Mouse (Mus musculus): Measurements from ENCODE around the gene Gm21885. TPM values are rescaled to one million over a fixed set of nuclear protein-coding genes. Genes with fewer than 3 reads are reported as not detected.

The Gm21885 gene
- polyA plus RNA-seq, 1 experiment from 2014 or later = not detected

DNA sequence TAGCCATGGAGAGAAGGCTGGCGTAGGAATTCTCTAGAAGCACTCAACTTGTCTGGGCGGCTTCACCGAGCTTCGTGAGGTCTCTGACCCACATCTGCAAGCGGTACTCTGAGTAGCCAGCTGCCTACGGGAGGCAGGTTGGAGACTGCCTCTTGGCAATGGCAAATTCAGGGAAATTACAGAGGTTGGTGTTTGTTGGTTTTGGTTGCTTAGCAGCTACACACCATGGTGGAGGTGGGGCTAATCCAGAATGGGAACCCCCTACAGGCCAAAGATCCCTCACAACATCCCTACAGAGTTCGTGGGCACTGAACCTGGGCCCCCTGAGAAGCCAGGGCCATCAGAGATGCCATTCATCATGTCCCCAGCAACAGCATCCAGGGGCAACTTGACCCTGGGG lies 6.4 kb upstream of the Gm21885 start:
- Histone ChIP-seq H3K9ac (ENCODE audit: low read length) (no peak overlapping the region), H3K4me2 (ENCODE audit: low read depth, low read length) (no peak overlapping the region), H3K27ac (ENCODE audit: low read length) (no peak overlapping the region), H3K9me3 (replicated peaks; ENCODE audit: control insufficient read depth, low read length) (no peaks in the 10 kb centered on the region), H3K36me3 (ENCODE audit: control insufficient read depth, insufficient read depth) (no peaks in the 10 kb centered on the region), H3K27me3 (ENCODE audit: control insufficient read depth, insufficient read depth, low read length) (no peaks in the 10 kb centered on the region), H3K4me3 (ENCODE audit: low read length) (no peak overlapping the region), H3K4me1 (ENCODE audit: control insufficient read depth, insufficient read depth, low read length) (peaks cover 7% of the 10 kb centered on the region)
- 80% methylated on average over 7 of the region's 7 CpGs for WGBS
- no peak for ATAC-seq (replicated peaks; ENCODE audit: extremely low read depth, insufficient read depth, low FRiP score)

DNA sequence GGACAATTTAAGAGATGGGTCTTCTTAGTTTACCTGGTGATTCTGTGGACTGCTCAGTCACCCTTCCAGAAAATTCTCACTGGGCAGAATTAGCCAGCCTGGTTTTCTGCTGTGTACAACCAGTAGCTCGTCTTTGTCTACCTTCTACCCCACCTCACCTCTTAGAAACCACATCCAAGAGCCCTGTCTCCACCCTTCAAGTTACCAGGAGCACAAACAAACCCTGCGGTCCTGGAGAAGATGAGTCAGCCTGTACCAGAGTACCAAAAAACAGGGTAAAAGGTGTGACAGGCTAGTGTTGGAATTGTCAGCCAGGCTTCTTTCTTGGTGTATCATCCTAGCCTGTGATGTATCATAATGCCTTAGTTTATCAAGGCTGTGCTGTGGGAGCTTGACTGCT lies 6.0 kb upstream of the Gm21885 start:
- no peak for ATAC-seq (replicated peaks; ENCODE audit: extremely low read depth, insufficient read depth, low FRiP score)
- Histone ChIP-seq H3K4me3 (ENCODE audit: low read length) (no peak overlapping the region), H3K27me3 (ENCODE audit: control insufficient read depth, insufficient read depth, low read length) (no peaks in the 10 kb centered on the region), H3K9me3 (replicated peaks; ENCODE audit: control insufficient read depth, low read length) (no peaks in the 10 kb centered on the region), H3K4me1 (ENCODE audit: control insufficient read depth, insufficient read depth, low read length) (peaks cover 7% of the 10 kb centered on the region), H3K9ac (ENCODE audit: low read length) (no peak overlapping the region), H3K36me3 (ENCODE audit: control insufficient read depth, insufficient read depth) (no peaks in the 10 kb centered on the region), H3K27ac (ENCODE audit: low read length) (no peak overlapping the region), H3K4me2 (ENCODE audit: low read depth, low read length) (no peak overlapping the region)
- 79% methylated on average over 2 of the region's 2 CpGs for WGBS

DNA sequence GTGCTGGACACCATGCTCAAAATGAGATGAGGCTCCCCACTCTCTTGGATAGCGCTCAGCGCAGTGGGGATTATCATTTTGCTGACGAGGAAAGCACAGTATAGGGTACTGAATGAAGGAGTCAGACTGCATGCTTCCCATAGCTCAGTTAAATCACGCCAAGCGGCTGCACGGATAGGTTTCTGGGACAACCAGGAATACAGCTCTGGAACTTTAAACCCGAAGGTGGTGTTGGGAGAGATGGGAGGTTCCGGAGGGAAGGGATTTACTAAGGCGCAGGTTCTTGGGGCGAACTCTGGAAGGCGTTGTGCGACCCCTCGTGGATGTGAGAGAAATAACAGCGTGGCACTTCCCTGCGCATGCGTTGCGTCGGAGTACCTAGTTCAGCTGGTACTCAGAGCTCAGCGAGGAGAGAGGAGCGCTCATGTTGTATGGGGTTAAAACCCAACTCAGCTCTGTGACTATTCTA lies 4.8 kb upstream of the Gm21885 start:
- Histone ChIP-seq H3K27ac (ENCODE audit: low read length) (no peak overlapping the region), H3K9me3 (replicated peaks; ENCODE audit: control insufficient read depth, low read length) (no peaks in the 10 kb centered on the region), H3K36me3 (ENCODE audit: control insufficient read depth, insufficient read depth) (no peaks in the 10 kb centered on the region), H3K27me3 (ENCODE audit: control insufficient read depth, insufficient read depth, low read length) (no peaks in the 10 kb centered on the region), H3K9ac (ENCODE audit: low read length) (peak overlapping the region; percentile 58), H3K4me3 (ENCODE audit: low read length) (peak overlapping the region; percentile 48), H3K4me1 (ENCODE audit: control insufficient read depth, insufficient read depth, low read length) (peaks cover 11% of the 10 kb centered on the region), H3K4me2 (ENCODE audit: low read depth, low read length) (peak overlapping the region; percentile 77)
- 8% methylated on average over 20 of the region's 20 CpGs for WGBS
- peak; percentile 79 for ATAC-seq (replicated peaks; ENCODE audit: extremely low read depth, insufficient read depth, low FRiP score)

DNA sequence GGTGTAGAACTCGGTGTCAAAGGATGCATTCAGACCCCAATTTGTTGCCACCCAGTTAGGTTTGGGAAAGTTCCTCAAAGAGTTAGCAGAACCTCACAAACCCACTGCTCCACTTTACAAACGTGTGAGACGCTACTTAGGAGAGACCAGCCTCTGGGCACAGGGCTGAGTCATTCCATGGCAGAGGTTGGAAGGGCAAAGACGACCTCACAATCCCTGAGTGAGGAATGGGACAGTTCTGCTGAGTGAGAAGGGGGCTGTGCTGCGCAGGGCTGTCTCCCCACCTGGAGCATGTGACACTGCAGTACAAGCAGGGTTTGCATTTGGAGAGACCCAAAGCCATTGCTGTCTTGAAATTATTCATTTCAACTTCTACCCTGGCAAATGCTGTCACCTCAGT lies 618 bp downstream of the Gm21885 start:
- H3K4me1 ChIP-seq (ENCODE audit: control insufficient read depth, insufficient read depth, low read length) = peaks cover 4% of the 10 kb centered on the region; the same call in 1 of the 2 replicates
- H3K4me2 ChIP-seq (ENCODE audit: low read depth, low read length) = no peak overlapping the region
- WGBS = 58% methylated on average over 5 of the region's 5 CpGs
- ATAC-seq (replicated peaks; ENCODE audit: extremely low read depth, insufficient read depth, low FRiP score) = no peak
- peaks cover 18% of the 10 kb centered on the region for H3K36me3 ChIP-seq (ENCODE audit: control insufficient read depth, insufficient read depth)
- peak overlapping the region; percentile 9; the same call in 1 of the 2 replicates for H3K27ac ChIP-seq (ENCODE audit: low read length)
- no peak overlapping the region for H3K4me3 ChIP-seq (ENCODE audit: low read length)
- no peaks in the 10 kb centered on the region for H3K27me3 ChIP-seq (ENCODE audit: control insufficient read depth, insufficient read depth, low read length)
- H3K9me3 ChIP-seq (replicated peaks; ENCODE audit: control insufficient read depth, low read length) = no peaks in the 10 kb centered on the region
- no peak overlapping the region for H3K9ac ChIP-seq (ENCODE audit: low read length)

DNA sequence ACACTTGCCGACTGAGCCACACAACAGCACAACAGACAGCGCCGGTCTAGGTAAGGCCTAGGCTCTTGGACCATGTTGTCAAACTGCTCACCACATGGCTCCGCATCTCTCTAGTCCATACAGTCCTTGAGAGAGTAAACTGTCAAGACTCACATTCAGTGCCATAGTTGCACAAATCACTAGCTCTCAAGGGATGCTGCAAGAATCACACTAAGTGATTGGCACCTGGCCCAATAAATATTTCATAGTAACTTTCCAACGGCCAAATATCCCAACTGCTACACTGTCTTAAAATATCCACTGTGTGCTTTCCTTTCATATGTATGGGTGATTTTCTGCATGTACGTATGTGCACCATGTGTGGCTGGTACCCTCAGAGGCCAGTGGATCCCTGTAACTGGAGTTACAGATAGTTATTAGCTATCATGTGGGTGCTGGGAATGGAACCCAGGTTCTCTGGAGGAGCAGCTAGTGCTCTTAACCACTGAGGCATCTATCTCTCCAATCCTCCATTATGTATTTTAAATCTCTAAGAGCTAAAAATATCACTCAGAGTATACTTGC lies 1.9 kb downstream of the Gm21885 start:
- 88% methylated on average over 6 of the region's 6 CpGs for WGBS
- Histone ChIP-seq H3K4me1 (ENCODE audit: control insufficient read depth, insufficient read depth, low read length) (peaks cover 4% of the 10 kb centered on the region; the same call in 1 of the 2 replicates), H3K36me3 (ENCODE audit: control insufficient read depth, insufficient read depth) (peaks cover 26% of the 10 kb centered on the region), H3K27me3 (ENCODE audit: control insufficient read depth, insufficient read depth, low read length) (no peaks in the 10 kb centered on the region), H3K27ac (ENCODE audit: low read length) (no peak overlapping the region), H3K9ac (ENCODE audit: low read length) (no peak overlapping the region), H3K4me2 (ENCODE audit: low read depth, low read length) (no peak overlapping the region), H3K9me3 (replicated peaks; ENCODE audit: control insufficient read depth, low read length) (no peaks in the 10 kb centered on the region), H3K4me3 (ENCODE audit: low read length) (no peak overlapping the region)
- no peak for ATAC-seq (replicated peaks; ENCODE audit: extremely low read depth, insufficient read depth, low FRiP score)

DNA sequence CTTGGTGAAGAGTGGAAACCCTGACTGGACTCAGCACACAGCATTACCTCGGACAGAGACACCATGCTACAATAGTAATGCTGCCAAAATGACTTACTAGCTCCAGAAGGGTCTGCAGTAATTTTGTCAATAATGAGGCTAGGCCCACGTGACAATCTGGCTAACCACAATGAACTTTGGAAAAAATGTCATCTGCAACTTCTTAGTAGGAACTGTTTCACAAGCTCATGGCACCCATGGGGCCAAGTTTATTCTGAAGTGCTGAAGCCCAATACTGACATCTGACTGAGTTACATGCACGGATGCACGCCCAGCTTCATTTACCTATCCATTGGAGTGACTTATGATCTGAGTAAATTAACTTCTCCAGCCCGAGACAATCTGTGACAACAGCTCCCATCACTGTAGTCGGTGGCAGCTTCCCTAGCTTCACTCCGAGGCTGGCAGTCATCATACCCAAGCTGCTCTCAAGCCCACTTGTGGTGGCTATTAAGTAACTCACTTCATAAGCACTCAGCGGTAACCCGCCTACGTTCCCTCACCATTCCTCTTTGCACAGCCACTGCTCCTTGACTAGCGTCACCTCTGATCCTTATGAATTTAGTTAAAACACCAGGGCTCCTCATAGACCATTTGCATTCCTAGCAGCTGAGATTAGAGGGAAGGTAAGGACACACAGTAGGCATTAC lies 4.4 kb downstream of the Gm21885 start:
- no peak overlapping the region for H3K9ac ChIP-seq (ENCODE audit: low read length)
- peaks cover 4% of the 10 kb centered on the region; the same call in 1 of the 2 replicates for H3K4me1 ChIP-seq (ENCODE audit: control insufficient read depth, insufficient read depth, low read length)
- no peaks in the 10 kb centered on the region for H3K27me3 ChIP-seq (ENCODE audit: control insufficient read depth, insufficient read depth, low read length)
- peaks cover 44% of the 10 kb centered on the region for H3K36me3 ChIP-seq (ENCODE audit: control insufficient read depth, insufficient read depth)
- H3K4me2 ChIP-seq (ENCODE audit: low read depth, low read length) = no peak overlapping the region
- ATAC-seq (replicated peaks; ENCODE audit: extremely low read depth, insufficient read depth, low FRiP score) = no peak
- no peak overlapping the region for H3K4me3 ChIP-seq (ENCODE audit: low read length)
- H3K9me3 ChIP-seq (replicated peaks; ENCODE audit: control insufficient read depth, low read length) = no peaks in the 10 kb centered on the region
- 81% methylated on average over 11 of the region's 11 CpGs for WGBS
- H3K27ac ChIP-seq (ENCODE audit: low read length) = no peak overlapping the region

DNA sequence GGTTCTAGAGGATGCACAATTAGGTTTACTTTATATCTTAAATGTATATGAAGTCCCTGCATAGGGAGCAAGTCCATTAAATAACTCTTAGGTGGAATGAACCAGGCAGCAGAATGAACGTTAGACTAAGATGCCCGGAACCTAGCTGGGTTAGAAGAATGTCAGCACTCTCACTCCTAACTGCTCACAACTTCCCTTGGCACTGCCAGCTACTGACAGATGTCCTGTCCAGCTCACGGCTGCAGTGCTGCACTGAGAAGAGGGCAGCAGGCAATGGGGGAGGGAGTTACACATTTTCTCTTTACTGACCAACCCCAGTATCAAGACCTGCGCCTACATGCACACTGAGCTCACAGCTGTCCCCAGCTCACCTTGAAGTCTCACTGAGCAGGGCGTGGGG lies 5.4 kb downstream of the Gm21885 start:
- WGBS = 77% methylated on average over 5 of the region's 5 CpGs
- ATAC-seq (replicated peaks; ENCODE audit: extremely low read depth, insufficient read depth, low FRiP score) = no peak

DNA sequence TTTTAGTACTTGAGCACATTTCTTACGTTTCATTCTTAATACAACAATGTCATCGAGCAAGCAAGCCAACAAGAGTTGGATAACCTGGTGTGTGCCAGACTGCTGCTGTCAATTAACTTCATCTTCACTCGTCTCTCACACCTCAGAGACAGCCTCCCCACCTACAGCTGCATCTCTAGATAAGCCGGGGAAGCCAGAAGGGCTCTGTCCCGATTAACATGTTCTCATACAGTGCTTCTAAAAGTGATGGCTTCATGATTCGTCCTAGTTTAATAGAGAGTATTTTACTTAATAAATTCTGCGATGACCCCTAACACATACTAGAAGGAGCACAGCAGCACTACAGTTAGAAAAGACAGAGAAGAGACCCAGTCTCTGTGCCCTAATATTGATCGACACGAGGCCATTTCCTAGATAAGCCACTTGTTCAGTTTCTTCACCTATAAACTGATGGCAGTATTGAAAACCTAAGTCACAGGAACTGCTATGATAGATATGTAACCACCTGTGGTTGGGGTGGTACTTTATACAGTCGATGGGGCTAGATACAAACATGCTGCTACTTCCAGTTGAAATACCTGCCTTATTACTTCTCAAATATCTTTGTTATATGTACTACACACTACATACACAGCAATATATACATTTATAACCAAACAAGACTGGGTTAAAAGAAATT lies 8.5 kb downstream of the Gm21885 start:
- Histone ChIP-seq H3K9me3 (replicated peaks; ENCODE audit: control insufficient read depth, low read length) (no peaks in the 10 kb centered on the region), H3K4me1 (ENCODE audit: control insufficient read depth, insufficient read depth, low read length) (no peaks in the 10 kb centered on the region), H3K9ac (ENCODE audit: low read length) (no peak overlapping the region), H3K27ac (ENCODE audit: low read length) (no peak overlapping the region), H3K4me2 (ENCODE audit: low read depth, low read length) (no peak overlapping the region), H3K27me3 (ENCODE audit: control insufficient read depth, insufficient read depth, low read length) (no peaks in the 10 kb centered on the region), H3K4me3 (ENCODE audit: low read length) (no peak overlapping the region), H3K36me3 (ENCODE audit: control insufficient read depth, insufficient read depth) (peaks cover 63% of the 10 kb centered on the region)
- ATAC-seq (replicated peaks; ENCODE audit: extremely low read depth, insufficient read depth, low FRiP score) = no peak
- 76% methylated on average over 10 of the region's 10 CpGs for WGBS

More for the DNA sequence above, 5.4 kb downstream of the Gm21885 start:
- H3K9me3 ChIP-seq (replicated peaks; ENCODE audit: control insufficient read depth, low read length) = no peaks in the 10 kb centered on the region
- no peaks in the 10 kb centered on the region for H3K4me1 ChIP-seq (ENCODE audit: control insufficient read depth, insufficient read depth, low read length)
- no peak overlapping the region for H3K4me2 ChIP-seq (ENCODE audit: low read depth, low read length)
- H3K27me3 ChIP-seq (ENCODE audit: control insufficient read depth, insufficient read depth, low read length) = no peaks in the 10 kb centered on the region
- peaks cover 49% of the 10 kb centered on the region for H3K36me3 ChIP-seq (ENCODE audit: control insufficient read depth, insufficient read depth)
- H3K9ac ChIP-seq (ENCODE audit: low read length) = no peak overlapping the region
- no peak overlapping the region for H3K4me3 ChIP-seq (ENCODE audit: low read length)
- no peak overlapping the region for H3K27ac ChIP-seq (ENCODE audit: low read length)
